Mouse (Mus musculus) left cerebral cortex, postnatal 4 days (tissue): Measurements from ENCODE around the gene D5Ertd579e. TPM values are rescaled to one million over a fixed set of nuclear protein-coding genes. Genes with fewer than 3 reads are reported as not detected.

ENCODE experiments used
- DNase-seq: peaks from one replicate; pipeline ENCODE4 v3.0.0-alpha.2; 2022
- intact Hi-C: fragments of 180-260 bp; cut with DNase I; formaldehyde crosslinking; loops from one replicate; pipeline ENCODE4 v1.15.1; 2025
- total RNA-seq, 2 experiments: library from RNA; stranded (reverse); gene quantifications; 2 replicates each; pipeline ENCODE4 v1.2.3; 2021

Gene D5Ertd579e
- 10 to 100 TPM; 82.6 to 89.0 TPM for total RNA-seq

- intact Hi-C loops, result no loop called here
- DNase-seq, result peak; percentile 93
Observed at GRCm38 (mm10) chr5:36695461-36696231, at the start of gene D5Ertd579e. Gene D5Ertd579e, minus strand, starts transcription at chr5:36696024.

GRCm38 (mm10) chr5:36742126-36742848 lies 46.5 kb upstream of the D5Ertd579e start:
- DNase-seq, result peak; percentile 85
- intact Hi-C loops, result loop anchor here (5.0 to 10.0 kb wide), 3 partner anchors 140 to 767 kb away; no protein-coding TSS in a partner anchor

DNA sequence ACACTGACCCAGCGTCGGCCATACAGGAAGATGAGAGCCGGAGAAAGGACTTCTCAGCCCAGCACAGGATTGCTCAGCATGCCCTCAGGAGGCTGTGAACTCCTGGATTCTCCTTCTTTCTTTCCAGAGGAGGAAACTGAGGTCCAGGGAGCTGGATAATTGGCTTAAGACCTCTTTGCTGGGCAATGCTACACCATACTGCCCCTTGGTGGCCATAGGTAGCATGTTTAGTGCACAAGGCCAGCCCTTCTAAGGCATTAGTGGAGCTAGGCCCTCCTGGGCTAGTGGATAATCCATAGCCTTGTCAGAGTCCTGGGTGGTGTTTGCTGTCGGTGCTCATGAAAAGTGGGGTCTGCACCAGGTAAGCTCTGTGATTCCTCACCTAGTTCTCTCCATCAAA lies 44.0 kb upstream of the D5Ertd579e start:
- intact Hi-C loops, result loop anchor here (5.0 to 10.0 kb wide), 3 partner anchors 138 to 765 kb away; no protein-coding TSS in a partner anchor
- DNase-seq, result peak; percentile 64

DNA sequence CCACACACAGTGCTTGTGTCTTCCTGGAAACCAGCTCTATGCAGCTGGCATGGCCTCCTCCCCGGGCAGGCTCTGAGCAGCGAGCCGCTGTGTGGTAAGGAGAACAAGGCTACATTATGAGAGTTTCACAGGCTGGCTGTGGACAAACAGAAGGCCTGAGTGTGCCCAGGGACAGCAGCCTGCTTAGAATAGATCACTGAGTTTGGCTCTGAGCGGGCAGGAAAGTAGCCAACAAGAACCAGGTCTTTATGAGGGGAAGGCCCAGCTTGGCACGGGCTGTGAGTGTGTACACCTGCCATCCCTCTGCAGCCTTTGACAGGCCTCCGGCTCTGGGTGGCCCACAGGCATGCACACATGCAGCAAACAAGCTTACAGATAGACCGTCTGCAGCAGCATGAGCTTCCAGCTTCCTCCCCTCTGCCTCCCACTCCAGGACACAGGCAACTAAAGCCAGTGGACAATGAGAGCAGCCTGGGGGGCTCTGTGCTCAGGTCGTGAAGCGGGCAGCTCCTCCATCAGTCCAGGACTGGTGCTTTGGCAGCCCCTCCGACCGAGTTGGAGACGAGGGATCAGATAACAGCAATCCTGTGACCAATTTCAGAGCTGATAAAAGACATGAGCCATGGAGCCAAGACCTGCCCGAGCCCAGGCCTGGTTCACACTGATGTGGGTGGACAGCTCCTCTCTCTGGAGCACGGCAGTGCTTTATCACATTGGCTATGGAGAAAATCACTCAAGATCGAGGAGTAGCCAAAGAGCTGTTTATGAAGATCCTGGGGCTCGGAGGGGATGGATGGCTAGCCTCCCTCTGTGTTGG lies 43.2 kb upstream of the D5Ertd579e start:
- peak; percentile 91 for DNase-seq
- intact Hi-C loops, result no loop called here

DNA sequence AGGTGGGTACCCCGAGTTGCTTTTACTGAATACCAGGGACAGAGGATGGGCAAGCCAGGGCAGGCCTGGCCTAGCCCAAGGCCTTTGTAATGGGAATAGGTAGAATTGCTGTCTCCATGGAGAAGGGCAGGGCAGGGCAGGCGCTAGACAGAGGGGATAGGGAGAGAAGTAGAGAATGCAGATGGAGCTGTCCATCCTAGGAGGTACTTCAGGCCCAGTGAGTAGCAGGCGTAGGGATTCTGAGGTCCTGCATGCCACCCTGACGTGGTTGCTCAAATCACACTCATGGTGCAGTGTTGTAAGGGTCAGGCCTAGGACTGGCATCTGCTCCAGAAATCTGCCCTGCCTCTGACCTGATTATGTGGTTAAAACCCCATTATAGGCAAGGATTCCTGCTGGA lies 41.9 kb upstream of the D5Ertd579e start:
- intact Hi-C loops, result no loop called here
- no peak for DNase-seq

- peak; percentile 45 for DNase-seq
- intact Hi-C loops, result no loop called here
Observed at GRCm38 (mm10) chr5:36736009-36736408, 40.2 kb upstream of the D5Ertd579e start.

GRCm38 (mm10) chr5:36735106-36735505 lies 39.3 kb upstream of the D5Ertd579e start:
- intact Hi-C loops, result no loop called here
- DNase-seq, result no peak

- no peak for DNase-seq
- intact Hi-C loops, result no loop called here
Observed at GRCm38 (mm10) chr5:36733405-36733804, 37.6 kb upstream of the D5Ertd579e start.

DNA sequence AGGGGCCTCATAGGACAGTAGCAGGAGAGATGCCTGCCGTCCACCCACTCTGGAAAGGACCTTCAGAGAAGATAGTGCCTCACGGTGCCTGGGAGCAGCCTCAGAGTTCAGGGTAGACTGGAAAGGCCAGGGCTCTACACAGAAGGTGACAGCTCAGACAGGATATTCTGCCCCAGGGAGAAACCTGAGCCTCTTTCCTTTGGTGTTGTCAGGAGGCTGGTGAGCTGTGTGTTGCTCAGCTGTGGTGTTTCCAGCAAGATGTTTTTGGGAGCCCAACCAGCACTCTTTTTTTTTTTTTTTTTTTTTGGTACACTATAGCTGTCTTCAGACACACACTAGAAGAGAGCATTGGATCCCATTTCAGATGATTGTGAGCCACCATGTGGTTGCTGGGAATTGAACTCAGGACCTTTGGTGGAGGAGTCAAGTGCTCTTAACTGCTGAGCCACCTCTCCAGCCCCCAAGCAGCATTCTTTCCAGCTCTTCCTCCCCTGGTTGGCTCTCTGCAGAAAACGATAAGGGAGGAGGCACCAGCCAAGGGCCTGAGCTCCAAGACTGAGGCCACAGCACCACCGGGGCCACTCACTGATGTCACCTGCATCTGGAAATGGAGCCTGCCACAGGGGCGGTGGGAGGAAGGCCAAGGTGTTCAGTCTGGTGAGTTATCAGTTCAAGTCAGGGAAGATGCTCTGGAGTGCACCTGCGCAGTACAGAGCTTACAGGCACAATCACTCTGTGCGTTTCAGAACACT lies 36.3 kb upstream of the D5Ertd579e start:
- intact Hi-C loops, result no loop called here
- DNase-seq, result no peak

DNA sequence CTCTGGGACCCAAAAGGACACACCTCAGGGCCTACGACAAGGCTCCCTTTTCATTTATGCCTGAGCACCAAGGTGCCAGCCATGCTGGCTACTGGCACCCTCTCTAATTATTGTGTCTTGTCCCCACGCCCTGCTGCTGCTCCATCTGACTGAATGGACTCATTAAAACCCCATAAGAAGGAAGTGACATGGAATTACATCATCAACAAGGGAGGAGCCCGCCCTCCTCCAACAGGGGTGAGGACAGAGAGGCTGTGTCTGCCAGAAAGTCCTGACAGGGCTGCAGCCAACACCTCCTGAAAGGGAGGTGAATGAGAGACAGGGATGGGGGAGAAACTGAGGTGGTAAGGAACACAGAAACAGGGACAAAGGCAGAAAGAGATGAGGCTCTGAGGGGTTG lies 34.9 kb upstream of the D5Ertd579e start:
- peak; percentile 27 for DNase-seq

DNA sequence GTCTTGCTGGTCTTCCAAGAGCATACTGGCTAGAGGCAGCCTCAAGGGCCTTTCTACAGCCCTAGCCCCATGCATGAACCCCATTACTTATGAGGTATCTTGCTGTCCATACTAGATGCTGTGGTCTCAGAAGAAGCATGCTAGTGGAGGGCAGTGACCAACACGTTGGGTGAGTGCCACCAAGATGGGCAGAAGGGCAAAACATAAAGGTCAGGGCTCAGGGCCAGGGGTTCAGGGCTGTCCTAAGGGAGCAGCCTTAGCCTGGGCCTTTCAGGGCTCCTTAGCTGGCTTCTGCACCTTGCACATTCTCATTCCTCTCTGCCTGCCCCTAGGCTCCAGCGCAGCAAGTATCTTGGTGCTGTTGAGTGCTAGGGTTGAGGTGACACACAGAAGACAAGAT lies 34.1 kb upstream of the D5Ertd579e start:
- intact Hi-C loops, result no loop called here
- DNase-seq, result no peak

More for the DNA sequence above, 34.9 kb upstream of the D5Ertd579e start:
- intact Hi-C loops, result no loop called here

GRCm38 (mm10) chr5:36729086-36729473 lies 33.3 kb upstream of the D5Ertd579e start:
- intact Hi-C loops, result no loop called here
- no peak for DNase-seq

GRCm38 (mm10) chr5:36728403-36729085 lies 32.7 kb upstream of the D5Ertd579e start:
- no peak for DNase-seq
- intact Hi-C loops, result no loop called here

DNA sequence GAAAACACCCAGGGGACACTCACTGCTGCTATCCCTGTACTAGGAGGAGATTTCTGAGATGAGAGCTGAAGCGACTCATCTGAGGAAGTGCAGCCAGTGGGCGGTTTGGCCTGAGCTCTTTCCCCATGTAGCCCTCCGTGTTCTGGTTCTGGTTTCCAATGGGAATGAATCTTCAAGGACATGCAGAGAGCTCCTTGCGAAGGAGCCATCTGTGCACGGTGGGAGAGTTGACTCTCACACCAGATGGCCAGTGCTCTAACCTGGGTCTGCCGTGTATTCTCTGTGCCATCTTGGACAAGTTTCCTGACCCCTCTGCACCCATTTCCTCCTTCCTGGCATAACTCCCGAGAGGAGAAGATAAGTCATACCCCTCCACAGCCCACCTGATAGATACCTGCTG lies 32.0 kb upstream of the D5Ertd579e start:
- peak; percentile 43 for DNase-seq
- intact Hi-C loops, result no loop called here

DNA sequence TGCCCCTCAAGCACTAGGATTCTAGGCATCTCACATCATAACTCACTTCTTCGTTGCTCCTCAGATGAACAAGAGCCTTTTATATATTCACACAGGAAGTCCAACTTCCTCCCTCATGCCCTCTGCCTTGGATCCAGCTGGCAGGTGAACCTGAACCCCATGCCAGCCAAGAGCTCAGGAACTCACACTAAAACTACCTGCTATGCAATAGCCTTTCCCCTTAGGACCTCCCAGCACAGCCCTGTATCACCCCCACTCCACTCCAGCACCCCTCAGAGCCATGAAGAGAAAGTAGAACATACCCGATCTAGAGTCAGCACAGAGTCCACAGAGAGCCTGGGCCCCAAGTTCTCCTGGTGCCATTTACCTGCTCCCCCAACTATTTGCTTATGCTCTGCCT lies 31.3 kb upstream of the D5Ertd579e start:
- intact Hi-C loops, result no loop called here
- no peak for DNase-seq

- no peak for DNase-seq
- intact Hi-C loops, result no loop called here
Observed at GRCm38 (mm10) chr5:36726387-36726801, 30.6 kb upstream of the D5Ertd579e start.

DNA sequence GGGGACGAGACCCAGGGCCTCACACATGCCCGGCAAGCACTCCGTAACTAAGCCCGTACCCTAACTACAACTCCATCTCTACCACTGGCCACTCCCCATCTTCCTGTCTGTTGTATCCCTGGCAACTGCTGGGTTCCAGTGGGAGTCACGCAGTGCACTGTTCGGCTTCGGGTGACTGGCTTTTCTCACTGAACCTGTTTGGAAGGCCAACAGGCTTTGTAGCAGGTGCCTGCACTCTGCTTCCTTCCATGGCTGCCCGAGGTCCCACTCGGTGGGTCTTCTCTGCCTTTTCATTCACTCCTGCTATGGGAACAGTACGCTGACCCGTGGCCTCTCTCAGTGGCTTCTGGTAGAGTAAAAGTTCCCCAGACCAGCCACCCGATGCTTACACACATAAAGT lies 30.0 kb upstream of the D5Ertd579e start:
- no peak for DNase-seq
- intact Hi-C loops, result no loop called here

DNA sequence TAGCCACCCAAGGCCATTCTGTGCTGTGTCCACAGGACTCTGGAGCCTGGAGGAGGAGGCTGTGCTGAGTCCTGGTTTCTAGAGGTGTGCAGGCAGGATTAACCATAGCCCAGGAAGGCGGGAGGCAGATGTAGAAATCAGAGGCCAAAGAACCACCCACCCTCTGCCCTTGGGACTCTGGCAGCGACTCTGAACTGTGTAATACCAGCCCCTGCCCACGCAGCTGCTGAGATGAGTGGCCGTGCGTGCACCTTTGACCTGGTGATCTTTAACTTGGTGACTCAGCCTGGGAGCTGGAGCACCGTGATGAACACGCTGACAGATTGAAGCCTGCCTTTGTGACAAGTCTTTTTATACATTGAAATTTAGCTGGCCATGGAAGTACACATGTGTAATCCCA lies 28.4 kb upstream of the D5Ertd579e start:
- intact Hi-C loops, result no loop called here
- DNase-seq, result no peak

- intact Hi-C loops, result no loop called here
- DNase-seq, result no peak
Observed at GRCm38 (mm10) chr5:36723356-36723755, 27.5 kb upstream of the D5Ertd579e start.

DNA sequence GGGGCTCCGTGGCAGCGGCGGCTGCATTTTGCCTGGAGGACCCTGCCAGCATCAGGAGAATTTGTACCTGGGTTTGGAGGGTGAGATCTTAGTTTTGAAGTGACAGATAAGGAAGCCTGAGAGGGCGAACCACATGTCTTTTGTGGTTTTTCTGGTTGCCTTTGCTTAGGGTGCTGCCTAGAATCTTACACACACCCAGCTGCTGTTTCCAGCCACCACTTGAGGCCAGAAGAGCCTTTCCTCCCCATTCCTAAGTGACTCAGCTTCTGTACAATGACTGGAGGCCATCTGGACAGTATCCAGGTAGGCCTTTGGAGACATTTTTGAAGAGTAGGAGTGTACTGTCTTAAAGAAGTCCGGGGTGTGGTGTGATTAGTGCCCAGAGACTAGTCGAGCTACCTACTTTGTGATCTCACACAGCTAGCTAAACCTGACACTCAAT lies 26.6 kb upstream of the D5Ertd579e start:
- no peak for DNase-seq
- intact Hi-C loops, result no loop called here
